Mouse (Mus musculus) erythroblast, adult 5-6 weeks (primary cell): ENCODE data around the gene Gm20388. TPM values are rescaled to one million over a fixed set of nuclear protein-coding genes. Genes with fewer than 3 reads are reported as not detected.
A peak's percentile ranks its signal among the peaks of the same experiment; 100 is the strongest.

Experiments
- ATAC-seq: replicated peaks from 2 replicates; pipeline ENCODE4 v1.8.0; 2016; ENCODE audit warnings: moderate number of reproducible peaks, mild to moderate bottlenecking, moderate TSS enrichment, inconsistent platforms; ENCODE audit not compliant: poor library complexity, low FRiP score, severe bottlenecking
- total RNA-seq, 2 experiments: library from RNA; stranded (forward) in 1 of 2; stranded (reverse) in 1 of 2; fragments of 150-400 nt in 1 of 2; fragments of 200-764, 138-1000 nt in 1 of 2; gene quantifications; 2 replicates each; pipeline versions ENCODE4 v1.2.3 to v1.2.4; 2015 to 2017; ENCODE audit warnings: low replicate concordance in 2 of 2

The Gm20388 gene
- total RNA-seq, 2 experiments from 2014 or later, result 2.9 to 7.8 TPM

GRCm38 (mm10) chr8:120178124-120178514 lies 267.5 kb downstream of the Gm20388 start:
- no peak for ATAC-seq

GRCm38 (mm10) chr8:120179027-120179431 lies 268.4 kb downstream of the Gm20388 start:
- peak; percentile 82 for ATAC-seq

- ATAC-seq, result no peak
Observed at GRCm38 (mm10) chr8:120180445-120180970, 269.9 kb downstream of the Gm20388 start.

GRCm38 (mm10) chr8:120181274-120181673 lies 270.6 kb downstream of the Gm20388 start:
- ATAC-seq, result no peak

GRCm38 (mm10) chr8:120181861-120182414 lies 271.3 kb downstream of the Gm20388 start:
- no peak for ATAC-seq

GRCm38 (mm10) chr8:120184366-120184765 lies 273.7 kb downstream of the Gm20388 start:
- no peak for ATAC-seq

- ATAC-seq, result no peak
Observed at GRCm38 (mm10) chr8:120184850-120185792, 274.5 kb downstream of the Gm20388 start.

GRCm38 (mm10) chr8:120186454-120186853 lies 275.8 kb downstream of the Gm20388 start:
- no peak for ATAC-seq

- ATAC-seq, result no peak
Observed at GRCm38 (mm10) chr8:120188510-120188909, 277.9 kb downstream of the Gm20388 start.

GRCm38 (mm10) chr8:120189440-120189839 lies 278.8 kb downstream of the Gm20388 start:
- ATAC-seq, result no peak

GRCm38 (mm10) chr8:120190107-120190809 lies 279.6 kb downstream of the Gm20388 start:
- ATAC-seq, result no peak

GRCm38 (mm10) chr8:120190810-120191413 lies 280.3 kb downstream of the Gm20388 start:
- ATAC-seq, result no peak

GRCm38 (mm10) chr8:120191633-120192032 lies 281.0 kb downstream of the Gm20388 start:
- no peak for ATAC-seq

- no peak for ATAC-seq
Observed at GRCm38 (mm10) chr8:120192118-120192517, 281.5 kb downstream of the Gm20388 start.

GRCm38 (mm10) chr8:120201351-120201750 lies 290.7 kb downstream of the Gm20388 start:
- no peak for ATAC-seq

- ATAC-seq, result no peak
Observed at GRCm38 (mm10) chr8:120202546-120202945, 291.9 kb downstream of the Gm20388 start.

- no peak for ATAC-seq
Observed at GRCm38 (mm10) chr8:120204736-120205360, 294.2 kb downstream of the Gm20388 start.

GRCm38 (mm10) chr8:120205916-120206315 lies 295.3 kb downstream of the Gm20388 start:
- ATAC-seq, result no peak

- no peak for ATAC-seq
Observed at GRCm38 (mm10) chr8:120207364-120207763, 296.7 kb downstream of the Gm20388 start.
